Mouse (Mus musculus) 3134 (cell line): ENCODE data around the gene Klrg1.

Experiments used
- DNase-seq: peaks from one replicate; pipeline ENCODE4 v3.0.0-alpha.2; 2011; ENCODE audit warnings: low spot score; ENCODE audit not compliant: insufficient read length; ENCODE audit errors: extremely low read depth

Klrg1 gene

GRCm38 (mm10) chr6:122282782-122283181 lies at the start of gene Klrg1:
Gene Klrg1 (minus strand): TSS chr6:122282882.
- DNase-seq, result no peak

DNA sequence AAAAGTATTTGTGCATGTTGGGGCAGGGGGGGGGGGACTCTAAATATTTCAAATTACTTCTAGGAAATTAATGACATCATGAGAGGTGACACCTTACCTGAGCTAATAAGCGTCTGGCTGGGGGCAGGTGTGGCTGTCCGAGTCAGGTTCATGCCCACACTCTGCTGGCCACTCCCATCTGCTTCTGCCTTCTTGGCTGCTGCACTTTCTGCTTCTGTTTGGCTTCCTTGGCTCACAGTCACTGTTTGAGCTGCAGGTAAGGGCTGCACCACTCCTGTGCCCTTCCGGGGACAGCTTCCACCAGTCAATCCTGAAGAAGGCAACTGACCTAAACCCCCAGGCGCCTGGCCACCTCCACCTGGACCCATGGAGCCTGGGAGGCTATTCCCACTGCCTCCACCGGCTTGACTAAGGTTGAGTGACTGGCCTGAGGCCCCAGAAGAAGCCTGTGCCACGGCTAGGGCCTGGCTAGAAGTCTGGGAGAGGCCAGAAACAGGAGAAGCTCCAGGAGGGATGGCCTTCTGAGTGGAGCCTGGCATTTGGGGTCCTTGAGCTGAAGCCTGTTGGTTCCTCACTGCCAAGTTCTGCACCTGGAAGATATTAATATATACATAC lies 42.8 kb upstream of the Klrg1 start:
- no peak for DNase-seq

DNA sequence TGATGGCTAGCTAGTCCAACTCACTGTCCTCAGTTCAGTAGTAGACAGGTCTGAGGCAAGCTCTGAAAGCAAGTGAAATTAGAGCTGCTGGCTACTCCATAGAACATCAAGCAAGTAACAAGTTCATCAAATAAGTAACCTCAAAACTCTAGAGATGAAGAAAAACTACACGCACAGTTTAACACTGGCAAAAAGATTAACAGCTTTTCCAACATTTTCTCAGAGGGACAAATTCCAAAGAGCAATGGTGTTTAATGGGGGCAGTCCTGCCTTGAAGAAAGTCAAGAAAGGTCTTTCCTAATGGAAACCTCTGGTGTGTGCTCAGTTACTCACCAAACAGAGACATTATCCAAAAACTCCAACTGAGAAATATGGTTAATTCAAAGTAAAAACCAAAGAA lies 36.0 kb upstream of the Klrg1 start:
- DNase-seq, result no peak

DNA sequence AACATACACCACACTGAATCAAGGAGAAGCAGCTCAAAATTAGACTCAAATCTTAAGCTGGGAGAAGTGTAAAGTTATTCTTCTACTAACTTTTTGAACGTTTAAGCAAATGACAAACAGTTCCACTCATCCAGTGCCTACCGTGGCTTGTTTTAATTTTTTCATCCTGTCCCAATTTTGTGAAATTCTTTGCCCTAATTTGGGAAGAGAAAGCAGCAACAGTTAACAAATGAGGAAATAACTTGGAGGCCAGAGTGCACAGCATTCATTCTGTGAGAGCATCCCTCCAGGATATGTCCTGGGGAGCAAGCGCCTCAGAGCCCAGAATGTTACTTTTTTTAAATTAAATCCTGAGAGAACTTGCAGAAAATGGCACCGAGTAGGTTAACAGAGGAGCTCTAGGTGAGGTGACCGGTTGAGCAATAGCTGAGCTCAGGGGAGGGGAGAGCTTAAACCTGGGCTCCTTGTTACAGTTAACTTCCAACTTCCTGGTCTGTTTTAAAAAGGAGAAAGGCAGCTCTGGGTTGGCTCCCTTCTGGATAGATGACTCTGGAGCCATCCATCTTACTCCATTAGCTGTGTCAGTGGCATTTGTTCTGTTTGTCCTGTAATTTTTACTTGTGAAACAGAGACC lies 27.6 kb upstream of the Klrg1 start:
- no peak for DNase-seq

DNA sequence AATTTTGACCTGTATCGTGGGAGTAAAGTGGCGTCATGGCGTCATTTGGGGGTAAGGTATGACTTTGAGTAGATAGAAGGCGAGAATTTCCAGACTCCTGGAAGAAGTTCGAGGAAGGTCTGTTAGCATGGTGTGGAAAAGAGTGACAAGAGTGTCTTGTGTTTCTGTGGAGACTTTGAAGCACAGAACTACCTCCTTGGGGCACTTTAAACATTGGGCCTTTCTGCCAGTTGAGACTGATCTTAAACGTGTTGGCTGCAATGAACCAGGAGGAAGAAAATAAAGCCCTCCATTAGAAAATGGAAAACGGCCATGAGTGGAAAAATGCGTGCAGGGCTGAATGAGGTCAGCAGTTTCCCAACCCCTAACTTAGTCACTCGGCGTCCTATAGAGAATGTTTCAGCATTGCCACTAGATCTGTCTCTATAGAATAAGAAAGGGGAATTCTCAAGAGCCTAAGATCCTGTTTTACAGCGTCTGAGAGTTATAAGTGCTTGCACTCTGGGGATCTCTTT lies 26.8 kb upstream of the Klrg1 start:
- no peak for DNase-seq

DNA sequence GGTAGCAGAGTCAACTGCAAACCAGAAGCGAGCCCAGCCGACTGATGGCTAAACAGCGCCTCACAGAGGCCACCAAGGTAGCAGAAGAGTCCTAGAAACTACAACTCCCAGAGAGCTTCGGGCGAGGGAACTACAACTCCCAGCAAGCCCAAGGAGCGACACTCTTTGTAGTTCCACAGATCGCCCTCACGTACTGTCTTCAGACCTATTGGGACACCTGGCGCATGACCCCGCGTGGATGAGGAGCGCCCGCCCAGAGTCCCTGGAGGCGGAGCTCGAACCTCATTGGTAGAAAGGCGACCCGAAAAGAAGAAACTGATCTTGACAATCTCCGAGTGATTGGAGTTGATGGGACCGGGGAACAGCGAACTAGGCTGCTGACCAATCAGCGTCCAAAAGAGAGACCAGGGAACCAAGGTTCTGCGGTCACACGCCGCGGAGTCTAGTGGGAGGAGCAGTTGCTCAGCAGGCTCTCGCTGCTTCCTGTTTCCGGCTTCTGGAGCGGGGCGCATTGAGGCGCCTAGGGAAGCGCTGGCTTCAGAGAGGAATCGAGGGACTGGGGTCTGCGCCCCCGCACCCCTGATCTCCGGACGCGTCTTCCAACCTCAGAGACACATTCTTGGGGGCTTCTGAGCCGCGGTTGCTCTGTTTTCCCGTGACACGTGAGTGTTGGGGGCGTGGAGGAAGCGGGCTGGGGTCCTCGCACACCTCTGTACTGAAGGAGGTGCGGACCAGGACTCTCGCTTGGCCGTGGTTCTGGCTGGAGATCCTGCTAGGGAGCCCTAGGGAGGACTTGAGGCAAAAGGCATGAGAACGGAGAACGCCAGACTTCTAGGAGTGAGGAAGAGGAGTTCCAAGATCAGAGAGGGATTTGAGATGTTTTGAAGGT lies 26.1 kb upstream of the Klrg1 start, which contains the start of gene M6pr:
Gene M6pr (plus strand): TSS at position 216 of the 889 bp plus-strand sequence.
- DNase-seq, result peak; percentile 98

DNA sequence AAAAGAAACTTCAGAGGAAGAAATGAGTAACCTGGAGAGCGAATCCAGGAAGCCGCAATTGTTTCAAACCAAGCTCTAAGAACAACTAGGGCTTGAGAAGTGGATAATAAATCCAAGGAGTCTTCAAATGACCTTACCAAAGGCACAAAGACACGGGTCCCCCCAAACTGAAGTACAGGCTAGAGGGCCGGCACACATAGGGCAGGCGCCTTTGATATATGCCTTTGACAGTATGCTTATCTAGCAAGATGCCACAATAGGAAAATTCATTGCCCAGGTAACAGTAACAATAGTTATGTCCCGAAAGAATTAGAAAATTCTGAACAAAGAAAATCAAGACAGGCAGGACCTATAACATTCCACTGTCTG lies 25.4 kb upstream of the Klrg1 start:
- no peak for DNase-seq

- no peak for DNase-seq
These were observed 24.0 kb upstream of the Klrg1 start for GRCm38 (mm10) chr6:122306707-122307106.

GRCm38 (mm10) chr6:122304790-122305555 lies 22.3 kb upstream of the Klrg1 start:
- DNase-seq, result no peak

DNA sequence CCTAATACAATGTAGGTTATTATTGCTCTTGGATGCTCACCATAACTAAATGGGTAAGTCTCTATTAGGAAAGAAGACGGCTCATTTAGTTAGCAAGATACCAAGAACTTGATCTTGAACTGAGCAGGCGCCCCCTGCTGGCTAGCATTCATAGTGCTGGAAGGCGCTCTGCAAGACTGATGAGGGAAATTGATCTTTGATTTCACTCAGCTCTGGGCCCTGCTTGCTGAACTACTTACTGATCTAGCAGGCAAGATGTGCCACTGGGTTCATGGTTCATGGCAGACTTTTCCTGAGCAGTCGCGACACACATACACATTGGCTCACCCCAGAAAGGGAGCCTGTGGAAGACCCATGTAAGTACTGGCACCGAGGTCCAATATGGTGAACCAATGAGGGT lies 21.7 kb upstream of the Klrg1 start:
- no peak for DNase-seq

- no peak for DNase-seq
These were observed 20.8 kb upstream of the Klrg1 start for GRCm38 (mm10) chr6:122303526-122303925.

GRCm38 (mm10) chr6:122302661-122303060 lies 20.0 kb upstream of the Klrg1 start:
- DNase-seq, result no peak

DNA sequence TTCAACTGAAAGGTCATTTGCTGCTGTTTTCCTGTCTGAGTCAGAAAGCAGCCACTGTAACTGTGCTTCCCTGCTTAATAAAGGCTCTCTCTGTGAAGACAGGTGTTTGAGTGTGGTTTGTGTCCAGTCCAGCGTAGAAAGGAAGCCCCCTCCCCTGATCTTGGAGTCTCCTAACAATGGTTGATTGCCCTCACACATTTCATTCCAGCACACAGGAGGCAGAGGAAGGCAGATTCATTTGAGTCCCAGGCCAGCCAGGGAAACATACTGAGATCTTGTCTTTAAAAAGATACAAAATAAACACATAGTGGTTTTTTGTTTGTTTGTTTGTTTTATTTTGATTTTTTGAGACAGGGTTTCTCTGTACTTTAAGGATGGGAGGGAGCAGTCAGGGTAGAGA lies 19.4 kb upstream of the Klrg1 start:
- no peak for DNase-seq

GRCm38 (mm10) chr6:122299621-122300133 lies 17.0 kb upstream of the Klrg1 start:
- DNase-seq, result no peak

DNA sequence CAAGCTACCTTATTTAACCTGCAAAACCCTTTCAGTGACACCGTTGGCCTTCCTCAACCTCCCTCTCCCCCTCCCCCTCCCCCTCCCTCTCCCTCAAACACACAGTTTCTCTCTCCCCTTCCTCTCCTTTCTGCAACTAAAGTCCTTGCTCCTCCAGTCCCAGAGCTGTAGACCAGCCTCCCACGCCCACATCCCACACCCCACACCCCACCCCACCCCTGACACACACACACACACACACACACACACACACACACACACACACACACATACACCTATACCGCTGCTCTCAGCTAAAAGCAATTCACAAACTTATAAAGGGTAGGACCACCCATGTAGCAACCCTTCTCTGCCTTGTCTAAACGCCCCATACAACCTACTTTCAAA lies 15.5 kb upstream of the Klrg1 start:
- DNase-seq, result no peak

DNA sequence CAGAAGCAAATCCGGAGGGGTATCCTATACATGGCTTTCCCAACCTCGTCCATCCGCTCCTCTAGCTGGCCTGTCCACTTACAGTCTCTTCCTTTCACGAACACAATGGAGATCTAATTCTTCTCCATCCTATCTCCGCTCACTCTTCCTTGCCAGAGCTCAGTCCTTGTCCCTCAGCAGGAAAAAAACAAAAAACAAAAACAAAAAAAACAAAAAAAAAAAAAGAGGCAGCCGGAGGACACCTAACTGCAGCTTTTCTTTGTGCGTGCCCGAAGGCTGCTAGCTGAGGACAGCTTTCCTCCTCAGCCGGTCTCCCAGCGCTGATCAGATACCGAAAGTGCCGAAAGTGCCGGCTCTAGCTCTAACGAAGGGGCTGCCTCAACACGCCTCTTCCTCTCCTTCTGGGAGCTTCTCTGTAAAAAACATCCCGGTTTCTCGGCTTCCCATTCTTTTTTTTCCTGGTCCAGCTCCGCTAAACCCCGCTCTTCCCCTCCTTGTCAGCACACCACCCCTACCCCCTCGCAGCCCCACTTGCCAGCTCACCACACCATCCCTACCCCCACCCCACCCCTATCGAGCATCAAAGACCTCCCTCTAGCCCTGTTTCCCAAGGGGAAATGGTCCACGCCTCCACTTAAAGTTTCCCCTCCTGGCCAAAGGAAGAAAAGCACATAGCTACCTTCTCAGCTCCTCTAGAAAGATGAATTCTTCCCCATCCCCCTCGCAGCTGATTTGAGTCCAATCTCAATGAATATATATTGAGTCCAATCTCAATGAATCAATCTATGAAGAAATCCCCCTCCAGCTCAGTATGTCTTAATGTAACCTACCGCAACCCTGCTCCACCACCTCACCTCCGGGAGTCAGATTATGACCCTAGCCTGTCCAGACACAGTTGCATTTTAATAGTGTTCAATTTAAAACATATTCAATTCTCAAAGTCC lies 14.9 kb upstream of the Klrg1 start:
- no peak for DNase-seq

- no peak for DNase-seq
These were observed 14.2 kb upstream of the Klrg1 start for GRCm38 (mm10) chr6:122296918-122297278.

DNA sequence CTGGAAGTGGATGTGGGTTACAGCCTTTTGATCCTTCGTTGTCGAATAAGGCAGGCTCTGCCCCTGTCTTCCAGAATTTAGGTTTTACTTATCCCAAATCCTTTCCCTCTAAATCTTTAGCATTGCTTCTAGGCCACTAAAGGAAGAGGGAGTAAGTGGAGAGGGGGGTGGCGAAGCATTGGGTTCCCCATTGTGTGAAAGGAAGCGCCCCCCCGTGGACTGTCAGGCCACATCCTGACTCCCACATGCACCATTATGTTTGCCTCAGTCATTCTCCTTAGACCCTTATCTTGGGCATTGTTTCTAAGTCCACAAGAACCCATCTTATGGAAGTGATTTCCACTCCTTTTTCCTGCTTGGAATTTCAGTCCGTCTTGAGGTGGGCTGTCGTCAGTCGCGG lies 12.6 kb upstream of the Klrg1 start:
- DNase-seq, result no peak

DNA sequence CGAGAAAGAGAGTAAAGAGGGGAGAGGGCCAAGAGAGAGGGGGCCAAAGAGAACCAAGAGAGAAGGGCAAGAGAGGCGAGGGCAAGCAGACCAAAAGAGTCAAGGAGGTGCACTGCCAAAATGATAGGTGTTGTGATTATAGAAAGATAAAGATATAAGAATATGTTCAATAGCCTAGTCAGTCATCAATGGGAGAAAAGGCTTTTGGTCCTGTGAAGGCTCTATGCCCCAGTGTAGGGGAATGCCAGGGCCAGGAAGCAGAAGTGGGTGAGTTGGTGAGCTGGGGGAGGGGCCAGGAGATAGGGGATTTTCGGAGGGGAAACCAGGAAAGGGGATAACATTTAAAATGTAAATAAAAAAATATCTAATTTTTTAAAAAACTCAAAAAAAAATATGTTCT lies 11.6 kb upstream of the Klrg1 start:
- no peak for DNase-seq

- DNase-seq, result no peak
These were observed 11.1 kb upstream of the Klrg1 start for GRCm38 (mm10) chr6:122293796-122294195.
